Mouse (Mus musculus) urinary bladder, postnatal 4 days (tissue): ENCODE data around the gene Uqcrc2.

ENCODE experiments used
- DNase-seq, 2 experiments: peaks; one replicate each; pipeline ENCODE4 v3.0.0; 2021 to 2022; ENCODE audit warnings: low spot score in 2 of 2

Gene Uqcrc2

DNA sequence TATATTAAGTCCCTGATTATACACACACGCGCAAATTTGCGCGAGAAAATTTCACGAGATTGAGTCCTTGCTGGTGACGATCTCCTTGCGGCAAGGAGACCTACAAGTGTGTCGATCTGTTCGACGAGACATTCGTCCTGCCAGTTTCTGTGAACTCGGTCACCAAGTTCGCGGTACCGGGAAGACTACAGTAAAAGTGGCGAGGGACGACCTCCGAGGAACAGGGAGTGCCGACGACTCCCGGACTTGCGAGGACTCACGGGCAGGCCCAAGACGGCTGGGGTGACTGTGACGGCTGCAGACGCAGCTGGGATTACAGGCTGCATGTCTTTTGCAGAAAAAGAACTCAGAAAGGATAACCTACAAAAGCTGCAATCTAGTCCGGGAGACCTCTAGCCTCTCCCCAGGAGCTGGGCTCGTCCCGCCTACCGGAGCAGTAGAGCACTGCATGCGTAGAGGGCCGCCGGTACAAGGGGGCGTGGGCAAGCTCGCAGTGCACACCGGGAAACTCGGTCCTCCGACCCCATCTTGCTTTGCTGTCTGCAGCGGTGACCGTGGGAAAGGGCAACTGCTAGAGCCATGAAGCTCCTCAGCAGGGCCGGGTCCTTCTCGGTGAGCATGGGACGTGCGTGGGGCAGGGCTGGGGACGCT is at the start of gene Uqcrc2:
Gene Uqcrc2, plus strand, starts transcription at position 466 of the 651 bp plus-strand sequence.
- DNase-seq = peak; percentile 81 to 85

GRCm38 (mm10) chr7:120597203-120597743 is 37.7 kb upstream of the Uqcrc2 start:
- DNase-seq = no peak

DNA sequence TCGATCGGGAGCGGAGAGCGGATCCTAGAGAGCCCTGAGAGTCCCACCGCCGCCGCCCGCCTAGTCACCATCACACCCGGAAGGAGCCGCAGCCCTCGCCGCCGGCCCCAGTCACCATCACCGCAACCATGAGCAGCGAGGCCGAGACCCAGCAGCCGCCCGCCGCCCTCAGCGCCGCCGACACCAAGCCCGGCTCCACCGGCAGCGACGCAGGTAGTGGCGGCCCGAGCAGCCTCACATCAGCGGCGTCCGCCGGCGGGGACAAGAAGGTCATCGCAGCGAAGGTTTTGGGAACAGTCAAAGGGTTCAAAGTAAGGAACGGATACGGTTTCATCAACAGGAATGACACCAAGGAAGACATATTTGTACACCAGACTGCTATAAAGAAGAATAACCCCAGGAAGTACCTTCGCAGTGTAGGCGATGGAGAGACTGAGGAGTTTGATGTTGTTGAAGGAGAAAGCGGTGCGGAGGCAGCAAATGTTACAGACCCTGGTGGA is 37.2 kb upstream of the Uqcrc2 start:
- no peak for DNase-seq

DNA sequence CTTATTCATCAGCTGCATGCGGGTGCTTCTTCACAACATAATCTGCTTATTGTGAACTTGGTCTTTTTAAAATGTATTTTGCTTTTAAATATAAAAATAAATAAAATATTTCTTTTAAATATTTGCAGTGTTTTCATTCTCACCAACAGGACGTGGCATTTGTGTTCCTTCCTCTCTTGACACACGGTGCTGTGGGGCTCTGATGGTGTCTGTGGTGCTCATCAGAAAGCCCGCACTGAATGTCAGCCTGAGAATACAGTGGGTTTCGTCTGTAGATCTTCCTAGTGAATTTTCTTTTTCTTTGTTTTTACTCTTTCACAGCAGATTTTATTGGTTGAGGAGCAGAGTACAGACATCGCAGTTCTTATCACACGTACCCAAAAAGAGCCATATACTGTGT is 36.6 kb upstream of the Uqcrc2 start:
- no peak for DNase-seq

DNA sequence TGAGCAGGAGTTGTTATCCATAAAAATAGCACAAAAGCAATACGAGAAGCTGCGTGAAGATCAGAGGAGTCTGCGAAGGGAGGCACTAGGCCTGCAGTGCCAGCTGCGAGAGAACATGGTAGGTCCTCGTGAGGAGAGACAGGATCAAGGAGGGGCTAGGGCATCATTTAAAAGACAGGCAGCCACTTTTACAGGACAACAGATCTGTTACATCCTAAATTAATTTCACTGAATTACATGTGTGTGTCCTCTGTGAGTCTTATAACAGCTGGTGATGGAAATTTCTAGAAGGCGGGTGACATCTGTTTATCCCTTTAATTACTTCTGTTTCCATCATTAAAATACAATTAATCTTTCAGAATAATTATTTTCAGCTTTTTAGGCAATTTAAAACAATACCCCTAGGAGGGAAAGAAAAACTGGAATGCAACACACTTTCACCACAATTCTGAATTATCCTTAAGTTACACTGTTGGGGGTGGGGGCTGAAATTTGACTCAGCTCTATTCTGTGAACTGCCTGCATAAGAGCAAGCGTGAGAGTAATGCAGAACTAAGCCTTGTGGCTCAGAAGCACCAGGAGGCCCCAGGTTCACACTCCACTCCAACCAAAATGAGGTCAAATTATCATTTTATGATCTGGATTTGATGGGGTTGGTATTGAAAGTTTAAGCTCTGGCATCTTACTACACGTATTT is 14.8 kb upstream of the Uqcrc2 start:
- no peak for DNase-seq

- no peak for DNase-seq
These were observed 14.1 kb upstream of the Uqcrc2 start for GRCm38 (mm10) chr7:120620841-120621240.

DNA sequence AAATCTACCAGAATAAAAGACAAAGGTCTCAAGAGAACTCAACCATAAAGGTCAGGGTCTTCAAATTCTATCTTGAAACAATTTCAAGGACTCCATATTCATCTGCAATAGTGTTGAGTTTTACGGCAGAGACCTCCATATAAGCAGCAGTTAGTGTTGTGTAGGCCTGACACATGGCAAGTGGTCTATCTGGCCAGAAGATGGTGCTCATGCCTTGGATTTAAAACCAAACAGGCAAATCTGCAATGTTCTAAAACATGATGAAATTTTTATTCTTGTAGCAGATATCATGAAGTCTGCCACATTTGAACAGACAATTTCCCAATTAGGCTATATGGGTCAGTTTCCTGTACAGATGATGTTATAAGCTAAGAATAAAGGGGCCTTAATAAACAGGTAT is 2.5 kb upstream of the Uqcrc2 start:
- no peak for DNase-seq

- DNase-seq = no peak
These were observed 675 bp upstream of the Uqcrc2 start for GRCm38 (mm10) chr7:120634301-120634700.

DNA sequence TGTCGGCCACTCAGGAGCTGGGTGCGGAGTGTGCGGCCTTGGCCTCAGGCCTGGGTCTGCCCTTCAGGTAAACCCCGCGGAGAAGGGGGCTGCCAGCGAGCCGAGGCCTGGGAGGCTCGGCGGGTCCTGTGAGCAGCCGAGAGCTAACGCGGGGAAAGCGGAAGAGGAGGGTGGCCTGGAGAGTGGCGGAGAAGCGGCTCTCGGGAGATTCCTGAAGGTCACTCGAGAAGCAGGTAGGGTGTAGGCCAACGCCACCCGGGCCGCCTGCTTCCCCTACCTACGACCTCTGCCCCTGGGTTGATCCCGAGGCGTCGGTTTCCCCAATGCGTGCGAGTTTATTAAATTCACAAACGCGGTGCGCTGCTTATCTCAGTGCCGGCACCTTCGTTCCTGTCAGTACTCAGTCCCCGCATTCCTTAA is 396 bp downstream of the Uqcrc2 start:
- DNase-seq = no peak

DNA sequence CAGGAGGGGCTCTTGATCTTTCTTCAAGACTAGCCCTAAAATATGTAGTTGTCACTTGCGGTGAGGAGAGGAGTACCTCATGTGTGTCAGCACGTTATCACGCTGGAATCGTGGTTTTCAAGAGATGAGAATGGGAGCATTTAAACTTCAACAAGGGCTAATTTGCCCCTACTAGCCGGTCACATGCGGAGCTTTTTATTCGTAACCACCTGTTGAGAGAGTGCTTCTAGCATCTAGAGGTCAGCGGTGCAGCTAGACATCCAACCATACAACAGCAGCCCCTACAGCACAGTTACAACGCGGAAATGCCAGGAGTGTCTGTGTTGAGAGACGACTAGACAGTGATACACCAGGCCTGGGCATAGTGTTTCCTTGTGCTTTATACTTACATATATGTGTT is 845 bp downstream of the Uqcrc2 start:
- no peak for DNase-seq

- no peak for DNase-seq
These were observed 8.2 kb downstream of the Uqcrc2 start for GRCm38 (mm10) chr7:120643217-120643616.

DNA sequence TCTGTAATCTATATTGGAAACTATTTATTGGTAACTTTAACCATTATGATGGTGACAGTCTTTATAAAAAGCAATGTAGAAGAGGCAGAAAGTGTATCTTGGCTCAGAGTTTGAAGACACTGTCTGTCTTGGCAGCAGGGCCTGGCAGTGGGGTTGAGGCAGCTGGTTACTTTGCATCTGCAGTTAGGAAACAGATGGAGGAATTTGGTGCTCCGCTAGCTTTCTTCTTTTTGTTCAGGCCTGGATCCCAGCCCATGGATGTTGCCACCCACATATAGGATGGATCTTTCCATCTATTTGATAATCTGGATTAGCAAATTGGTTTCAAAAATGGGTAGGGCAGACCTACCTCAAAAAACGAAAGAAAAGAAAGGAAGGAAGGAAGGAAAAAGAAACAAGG is 12.9 kb downstream of the Uqcrc2 start:
- no peak for DNase-seq

DNA sequence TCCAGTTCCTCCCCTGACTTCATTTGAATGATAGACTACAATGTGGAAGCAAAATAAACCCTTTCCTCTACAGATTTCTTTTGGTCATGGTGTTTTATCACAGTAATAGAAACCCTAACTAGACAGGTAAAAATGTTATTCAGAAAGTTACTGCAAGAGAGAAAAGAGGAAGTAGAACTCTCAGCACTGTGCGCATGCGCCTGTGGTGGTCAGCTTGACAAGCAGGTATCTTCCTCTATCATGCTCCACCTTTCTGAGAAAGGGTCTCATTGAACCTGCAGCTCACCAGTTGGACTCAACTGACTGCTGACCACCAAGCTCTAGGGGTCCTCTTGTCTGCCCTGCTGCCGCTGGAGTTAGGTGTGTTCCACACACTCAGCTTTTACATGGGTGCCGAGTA is 27.1 kb downstream of the Uqcrc2 start:
- no peak for DNase-seq

- DNase-seq = peak; percentile 67 to 78
These were observed 35.3 kb downstream of the Uqcrc2 start, which contains the start of gene Pdzd9 for GRCm38 (mm10) chr7:120670153-120670875. Pdzd9 (minus strand) TSS chr7:120670343.

GRCm38 (mm10) chr7:120671271-120671670 is 36.3 kb downstream of the Uqcrc2 start:
- DNase-seq = no peak

DNA sequence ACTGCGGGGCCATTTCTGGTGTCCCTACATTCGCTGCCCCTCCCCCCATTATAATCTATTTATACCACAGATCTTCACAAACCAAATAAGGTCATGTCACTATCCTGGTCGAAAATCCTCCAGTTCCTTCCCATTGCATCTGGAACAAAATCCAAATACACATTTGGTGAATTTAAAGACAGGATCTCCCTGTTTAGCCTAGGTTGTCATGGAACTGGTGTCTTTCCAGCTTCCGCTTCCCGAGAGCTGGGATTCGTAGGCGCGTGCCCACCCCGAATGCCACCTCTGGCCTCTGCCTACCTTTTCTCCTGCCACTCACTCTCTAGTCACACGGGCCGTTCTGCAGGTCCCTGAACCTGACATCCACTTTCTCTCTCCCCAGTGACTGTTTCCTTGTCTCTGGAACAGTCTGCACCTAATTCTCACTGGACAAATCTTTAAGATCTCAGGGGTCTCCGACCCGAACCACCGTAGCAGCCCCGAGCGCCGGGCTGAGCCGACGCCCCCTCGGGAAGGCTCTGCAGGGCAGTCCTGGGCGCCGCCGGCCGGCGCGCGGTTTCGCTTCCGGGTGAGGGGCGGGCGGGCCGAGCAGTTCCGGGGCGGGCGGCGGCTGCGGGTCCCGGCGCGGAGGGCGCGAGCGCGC is 42.1 kb downstream of the Uqcrc2 start, which contains the start of gene Mosmo:
Gene Mosmo, plus strand, starts transcription at position 618 of the 643 bp plus-strand sequence.
- DNase-seq = peak; percentile 63 to 71

DNA sequence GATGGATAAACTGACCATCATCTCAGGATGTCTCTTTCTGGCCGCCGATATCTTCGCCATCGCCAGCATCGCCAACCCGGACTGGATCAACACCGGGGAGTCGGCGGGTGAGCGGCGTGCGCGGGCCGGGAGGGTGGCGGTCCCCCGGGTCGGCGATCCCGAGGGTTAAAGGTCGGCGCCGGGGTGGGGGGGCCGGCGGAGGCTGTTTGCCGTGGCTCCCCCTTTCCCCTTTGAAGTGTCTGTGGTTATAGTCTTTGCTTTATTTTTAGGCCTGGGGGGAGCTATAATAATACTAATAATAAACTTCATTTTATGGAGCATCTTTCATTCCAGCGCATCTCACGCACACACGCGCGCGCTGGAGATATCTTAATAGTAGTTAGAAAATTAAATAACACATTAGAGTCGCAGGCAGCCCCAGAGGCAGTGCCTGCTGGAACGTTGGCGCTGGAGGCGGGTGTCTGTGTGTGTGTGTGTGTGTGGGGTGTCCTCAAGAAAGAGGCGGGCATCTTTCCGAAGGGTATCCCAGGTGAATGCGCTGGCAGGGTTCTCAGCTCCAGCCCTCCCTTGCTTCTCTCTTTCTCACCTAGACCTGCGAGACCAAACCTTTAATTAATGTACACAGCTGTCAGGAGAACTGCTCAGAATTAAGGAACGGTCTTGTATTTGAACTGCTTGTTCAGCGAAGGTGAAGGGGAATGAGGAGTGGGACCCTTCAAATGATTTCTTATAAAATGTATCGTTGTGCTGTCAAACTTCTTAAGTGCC is 43.0 kb downstream of the Uqcrc2 start:
- peak in 1 of 2 experiments; percentile 28 for DNase-seq

DNA sequence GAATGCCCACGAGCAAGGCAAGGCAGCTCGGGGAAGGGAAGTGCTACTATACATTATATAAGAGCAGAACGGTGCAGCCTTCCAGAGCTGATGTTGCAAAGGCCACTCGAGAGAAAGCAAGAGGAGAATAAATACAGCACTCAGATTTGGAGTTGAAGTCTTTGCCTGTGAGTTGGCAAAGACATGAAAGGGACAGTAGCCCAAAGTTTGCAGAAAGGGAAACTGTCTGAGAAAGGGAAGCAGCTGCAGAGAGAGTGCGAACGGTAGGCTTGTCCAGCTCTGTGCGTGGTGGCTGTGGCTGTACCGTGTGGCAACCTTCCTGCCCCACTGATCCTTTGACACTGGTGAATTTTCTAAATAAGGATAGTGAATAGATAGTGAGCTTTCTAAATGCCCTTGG is 44.0 kb downstream of the Uqcrc2 start:
- DNase-seq = no peak

DNA sequence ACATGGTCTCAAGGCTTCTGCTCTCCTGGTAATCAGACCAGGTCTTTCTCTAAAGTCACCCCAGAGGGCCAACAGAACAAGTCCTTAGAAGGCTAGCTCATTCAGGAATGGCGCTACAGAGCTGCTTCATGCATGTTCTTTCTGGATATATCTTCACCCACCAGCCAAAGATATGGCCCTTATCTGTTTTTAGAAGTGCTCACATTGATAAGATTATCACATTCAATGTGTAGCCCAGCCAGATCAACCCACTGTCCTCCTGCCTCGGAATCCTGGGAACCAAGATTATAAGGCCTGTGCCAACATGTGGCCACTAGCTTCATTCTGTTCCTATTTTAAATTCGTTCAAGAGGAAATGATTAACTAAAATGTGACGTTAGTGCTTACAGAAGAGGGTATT is 47.0 kb downstream of the Uqcrc2 start:
- no peak for DNase-seq

DNA sequence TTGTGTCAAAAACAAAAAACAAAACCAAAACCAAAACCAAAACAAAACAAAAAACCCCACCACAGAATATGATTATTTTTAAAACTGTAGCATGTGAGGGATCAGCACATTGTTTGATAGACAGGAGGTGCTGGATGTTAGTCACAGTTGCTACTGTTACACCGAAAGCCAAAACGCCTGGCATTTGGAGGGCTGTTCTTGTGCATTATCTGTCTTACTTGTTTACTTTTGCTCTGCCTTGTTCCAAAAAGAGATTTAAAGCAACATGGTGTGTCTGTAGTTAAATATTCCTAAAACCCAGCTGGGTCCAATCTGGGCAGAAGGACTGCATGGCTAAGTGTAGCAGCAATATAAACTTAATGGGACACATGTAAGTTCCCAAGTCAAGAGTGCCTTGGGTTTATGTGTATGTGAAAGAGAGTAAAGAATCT is 49.8 kb downstream of the Uqcrc2 start:
- no peak for DNase-seq

DNA sequence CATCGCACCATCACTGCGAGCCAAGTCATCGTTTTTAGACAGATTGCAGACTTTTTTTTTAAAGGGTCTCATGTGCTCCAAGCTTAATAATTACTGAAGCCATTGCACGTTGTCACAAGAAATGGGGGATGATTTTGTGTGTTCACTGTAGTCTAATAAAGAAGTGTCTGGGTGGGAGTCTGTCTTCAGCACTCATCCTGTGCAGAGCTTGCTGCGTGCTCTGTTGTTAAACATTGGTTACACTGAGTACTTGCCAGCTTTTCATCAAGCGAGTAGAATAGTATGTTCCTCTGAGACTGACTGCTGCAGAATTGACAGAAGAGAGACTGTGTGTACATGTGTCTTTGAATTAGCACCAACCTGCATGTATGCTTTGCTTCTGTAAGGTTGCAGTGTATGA is 50.3 kb downstream of the Uqcrc2 start:
- DNase-seq = no peak
